Mouse (Mus musculus) forebrain, embryonic 10.5 days (tissue): ENCODE results near the gene Gnb2. TPM values are rescaled to one million over a fixed set of nuclear protein-coding genes. Genes with fewer than 3 reads are reported as not detected.

ENCODE experiments used
- DNase-seq: peaks from one replicate; pipeline ENCODE4 v3.0.0-alpha.2; 2017; ENCODE audit warnings: low spot score; ENCODE audit errors: extremely low spot score
- H3K27ac ChIP-seq: fragments of 300-500 bp; sonication (generic); 2 replicates; pipeline ENCODE4 v1.5.1; 2016; ENCODE audit warnings: mild to moderate bottlenecking
- H3K27me3 ChIP-seq: fragments of 300-500 bp; sonication (generic); 2 replicates; pipeline ENCODE4 v1.6.1; 2016; ENCODE audit warnings: mild to moderate bottlenecking; ENCODE audit not compliant: poor library complexity, severe bottlenecking
- H3K36me3 ChIP-seq: fragments of 300-500 bp; sonication (generic); replicated peaks from 2 replicates; pipeline ENCODE4 v1.6.1; 2016; ENCODE audit warnings: mild to moderate bottlenecking, moderate library complexity
- H3K4me1 ChIP-seq: fragments of 300-500 bp; sonication (generic); 2 replicates; pipeline ENCODE4 v1.6.1; 2016
- H3K4me3 ChIP-seq: fragments of 300-500 bp; sonication (generic); 2 replicates; pipeline ENCODE4 v1.5.1; 2016; ENCODE audit warnings: mild to moderate bottlenecking, moderate library complexity
- H3K9me3 ChIP-seq: fragments of 300-500 bp; sonication (generic); 2 replicates; pipeline ENCODE4 v1.6.1; 2016; ENCODE audit warnings: mild to moderate bottlenecking, moderate library complexity
- WGBS: fragments of 180-500 bp; shearing (Covaris S2); methylation state at CpG from one replicate; pipeline ENCODE4 v1.1.7; 2016; 5-methylcytosine and 5-hydroxymethylcytosine counted together
- polyA plus RNA-seq: library from polyadenylated mRNA; unstranded; fragments of >200 nt; fragmentation: Nextera tagmentation; extraction: Ambion mirVana; gene quantifications from 2 replicates; pipeline ENCODE4 v1.2.1, GENCODE M21; 2016

Gnb2 gene
- polyA plus RNA-seq, 1 experiment from 2014 or later, result 288 TPM

- DNase-seq, result no peak
- Histone ChIP-seq H3K27me3 (no peaks in the 10 kb centered on the region), H3K36me3 (no peaks in the 10 kb centered on the region), H3K27ac (no peak overlapping the region), H3K4me3 (no peak overlapping the region), H3K9me3 (no peaks in the 10 kb centered on the region), H3K4me1 (no peaks in the 10 kb centered on the region)
- 73% methylated on average over 6 of the region's 6 CpGs for WGBS
Observed at GRCm38 (mm10) chr5:137561556-137561955, 28.2 kb upstream of the Gnb2 start.

- no peaks in the 10 kb centered on the region for H3K9me3 ChIP-seq
- WGBS, result 44% methylated on average over 11 of the region's 11 CpGs
- peak overlapping the region; percentile 45 for H3K4me3 ChIP-seq
- no peak overlapping the region for H3K27ac ChIP-seq
- H3K4me1 ChIP-seq, result peaks cover 11% of the 10 kb centered on the region
- peaks cover 20% of the 10 kb centered on the region for H3K27me3 ChIP-seq
- H3K36me3 ChIP-seq, result no peaks in the 10 kb centered on the region
- no peak for DNase-seq
Observed at GRCm38 (mm10) chr5:137553898-137554297, 20.6 kb upstream of the Gnb2 start.

GRCm38 (mm10) chr5:137553411-137553837 is 20.1 kb upstream of the Gnb2 start, which contains the start of gene Actl6b:
TSS of gene Actl6b (plus strand) at chr5:137553517.
- 1% methylated on average over 37 of the region's 37 CpGs for WGBS

GRCm38 (mm10) chr5:137553000-137553399 is 19.7 kb upstream of the Gnb2 start:
- no peak overlapping the region for H3K27ac ChIP-seq
- no peaks in the 10 kb centered on the region for H3K36me3 ChIP-seq
- peaks cover 11% of the 10 kb centered on the region for H3K4me1 ChIP-seq
- peaks cover 20% of the 10 kb centered on the region for H3K27me3 ChIP-seq
- no peak for DNase-seq
- H3K4me3 ChIP-seq, result peak overlapping the region; percentile 45
- no peaks in the 10 kb centered on the region for H3K9me3 ChIP-seq
- 26% methylated on average over 6 of the region's 6 CpGs for WGBS

More at GRCm38 (mm10) chr5:137553411-137553837, 20.1 kb upstream of the Gnb2 start, which contains the start of gene Actl6b:
- Histone ChIP-seq H3K27ac (no peak within 1 kb of the TSS), H3K9me3 (no peaks in the 10 kb centered on the region), H3K36me3 (no peaks in the 10 kb centered on the region), H3K27me3 (peaks cover 20% of the 10 kb centered on the region), H3K4me3 (peak within 1 kb of the TSS; percentile 45), H3K4me1 (peaks cover 11% of the 10 kb centered on the region)
- DNase-seq, result peak; percentile 79

GRCm38 (mm10) chr5:137551119-137551518 is 17.8 kb upstream of the Gnb2 start:
- peaks cover 20% of the 10 kb centered on the region for H3K27me3 ChIP-seq
- H3K9me3 ChIP-seq, result no peaks in the 10 kb centered on the region
- 77% methylated on average over 5 of the region's 5 CpGs for WGBS
- DNase-seq, result no peak
- H3K4me1 ChIP-seq, result peaks cover 11% of the 10 kb centered on the region
- H3K4me3 ChIP-seq, result no peak overlapping the region
- no peak overlapping the region for H3K27ac ChIP-seq
- no peaks in the 10 kb centered on the region for H3K36me3 ChIP-seq

GRCm38 (mm10) chr5:137549840-137550239 is 16.5 kb upstream of the Gnb2 start:
- H3K27ac ChIP-seq, result no peak overlapping the region
- H3K27me3 ChIP-seq, result peaks cover 16% of the 10 kb centered on the region
- no peak overlapping the region for H3K4me3 ChIP-seq
- no peaks in the 10 kb centered on the region for H3K9me3 ChIP-seq
- H3K4me1 ChIP-seq, result peaks cover 11% of the 10 kb centered on the region
- no peaks in the 10 kb centered on the region for H3K36me3 ChIP-seq
- DNase-seq, result no peak
- WGBS, result 90% methylated on average over 2 of the region's 2 CpGs

- WGBS, result 86% methylated on average over 4 of the region's 4 CpGs
- H3K27me3 ChIP-seq, result no peaks in the 10 kb centered on the region
- no peak overlapping the region for H3K4me3 ChIP-seq
- no peak overlapping the region for H3K27ac ChIP-seq
- no peak for DNase-seq
- H3K36me3 ChIP-seq, result no peaks in the 10 kb centered on the region
- H3K4me1 ChIP-seq, result no peaks in the 10 kb centered on the region
- H3K9me3 ChIP-seq, result no peaks in the 10 kb centered on the region
Observed at GRCm38 (mm10) chr5:137545596-137545995, 12.3 kb upstream of the Gnb2 start.

- H3K4me1 ChIP-seq, result no peaks in the 10 kb centered on the region
- no peaks in the 10 kb centered on the region for H3K9me3 ChIP-seq
- H3K27me3 ChIP-seq, result no peaks in the 10 kb centered on the region
- no peak overlapping the region for H3K27ac ChIP-seq
- no peaks in the 10 kb centered on the region for H3K36me3 ChIP-seq
- WGBS, result 83% methylated on average over 6 of the region's 6 CpGs
- no peak overlapping the region for H3K4me3 ChIP-seq
- no peak for DNase-seq
Observed at GRCm38 (mm10) chr5:137544926-137545325, 11.6 kb upstream of the Gnb2 start.

- Histone ChIP-seq H3K4me3 (no peak overlapping the region), H3K4me1 (peaks cover 9% of the 10 kb centered on the region; the same call in 1 of the 2 replicates), H3K27ac (no peak overlapping the region), H3K27me3 (no peaks in the 10 kb centered on the region), H3K9me3 (no peaks in the 10 kb centered on the region), H3K36me3 (no peaks in the 10 kb centered on the region)
- DNase-seq, result no peak
- WGBS, result 79% methylated on average over 5 of the region's 5 CpGs
Observed at GRCm38 (mm10) chr5:137541768-137542540, 8.6 kb upstream of the Gnb2 start.

GRCm38 (mm10) chr5:137540991-137541390 is 7.7 kb upstream of the Gnb2 start:
- H3K4me3 ChIP-seq, result no peak overlapping the region
- no peaks in the 10 kb centered on the region for H3K36me3 ChIP-seq
- no peak for DNase-seq
- peaks cover 9% of the 10 kb centered on the region; the same call in 1 of the 2 replicates for H3K4me1 ChIP-seq
- H3K27ac ChIP-seq, result no peak overlapping the region
- H3K27me3 ChIP-seq, result no peaks in the 10 kb centered on the region
- 75% methylated on average over 6 of the region's 6 CpGs for WGBS
- H3K9me3 ChIP-seq, result no peaks in the 10 kb centered on the region

GRCm38 (mm10) chr5:137539291-137539801 is 6.0 kb upstream of the Gnb2 start:
- 86% methylated on average over 7 of the region's 7 CpGs for WGBS
- Histone ChIP-seq H3K4me3 (no peak overlapping the region), H3K27me3 (no peaks in the 10 kb centered on the region), H3K27ac (no peak overlapping the region), H3K9me3 (no peaks in the 10 kb centered on the region), H3K4me1 (peaks cover 9% of the 10 kb centered on the region; the same call in 1 of the 2 replicates), H3K36me3 (no peaks in the 10 kb centered on the region)
- DNase-seq, result no peak

GRCm38 (mm10) chr5:137537461-137537860 is 4.2 kb upstream of the Gnb2 start:
- H3K4me3 ChIP-seq, result no peak overlapping the region
- WGBS, result 69% methylated on average over 4 of the region's 4 CpGs
- H3K4me1 ChIP-seq, result peaks cover 17% of the 10 kb centered on the region
- no peak overlapping the region for H3K27ac ChIP-seq
- H3K9me3 ChIP-seq, result no peaks in the 10 kb centered on the region
- DNase-seq, result no peak
- no peaks in the 10 kb centered on the region for H3K36me3 ChIP-seq
- H3K27me3 ChIP-seq, result no peaks in the 10 kb centered on the region

GRCm38 (mm10) chr5:137535318-137535717 is 2.0 kb upstream of the Gnb2 start:
- no peak for DNase-seq
- Histone ChIP-seq H3K9me3 (no peaks in the 10 kb centered on the region), H3K36me3 (peaks cover 5% of the 10 kb centered on the region), H3K4me1 (peaks cover 38% of the 10 kb centered on the region), H3K4me3 (no peak overlapping the region), H3K27me3 (no peaks in the 10 kb centered on the region), H3K27ac (no peak overlapping the region)
- 87% methylated on average over 9 of the region's 9 CpGs for WGBS
